Mouse (Mus musculus): ENCODE data around the gene Itpkb.

GRCm38 (mm10) chr1:180308897-180309296 is 21.4 kb upstream of the Itpkb start:
- TF ChIP-seq CTCF (IDR thresholded peaks at IDR 0.05; ENCODE audit: control insufficient read depth, insufficient read depth, low read length), result no peak
- TF ChIP-seq POLR2A (IDR thresholded peaks at IDR 0.05; ENCODE audit: borderline replicate concordance, control insufficient read depth, low read depth, low read length), result no peak
